Mouse (Mus musculus) hindbrain, embryonic 16.5 days (tissue): ENCODE measurements at regions not wholly inside any gene's neighbourhood (a gene's known extent, or its start where the extent isn't known, plus 50 kb on each side); places are given as distances from the start of the nearest gene placed in this dataset.

Experiments used
- ATAC-seq: fragments of 200-750 bp; cut with Nextera tagmentation; 2 replicates; pipeline ENCODE4 v1.8.0; 2017; ENCODE audit warnings: moderate TSS enrichment, moderate library complexity
- H3K27ac ChIP-seq: fragments of 300-500 bp; sonication (generic); 2 replicates; pipeline ENCODE4 v1.5.1; 2014; ENCODE audit warnings: low read depth, mild to moderate bottlenecking, control low read depth, low read length, moderate library complexity
- H3K27me3 ChIP-seq: fragments of 300-500 bp; sonication (generic); replicated peaks from 2 replicates; pipeline ENCODE4 v1.6.1; 2014; ENCODE audit warnings: low read length; ENCODE audit not compliant: control insufficient read depth, insufficient read depth
- H3K36me3 ChIP-seq: fragments of 300-500 bp; sonication (generic); 2 replicates; pipeline ENCODE4 v1.6.1; 2014; ENCODE audit warnings: mild to moderate bottlenecking, low read length, moderate library complexity, mixed read lengths; ENCODE audit not compliant: control insufficient read depth, insufficient read depth
- H3K4me1 ChIP-seq: fragments of 300-500 bp; sonication (generic); 2 replicates; pipeline ENCODE4 v1.6.1; 2014; ENCODE audit warnings: low read depth, low read length; ENCODE audit not compliant: control insufficient read depth, insufficient read depth
- H3K4me2 ChIP-seq: fragments of 300-500 bp; sonication (generic); 2 replicates; pipeline ENCODE4 v1.6.1; 2014; ENCODE audit warnings: mild to moderate bottlenecking, low read length, control low read depth, moderate library complexity
- H3K4me3 ChIP-seq: fragments of 300-500 bp; sonication (generic); 2 replicates; pipeline ENCODE4 v1.5.1; 2014; ENCODE audit warnings: mild to moderate bottlenecking, low read length, control low read depth, moderate library complexity
- H3K9ac ChIP-seq: fragments of 300-500 bp; sonication (generic); 2 replicates; pipeline ENCODE4 v1.6.1; 2014; ENCODE audit warnings: low read depth, mild to moderate bottlenecking, control low read depth, low read length, moderate library complexity
- H3K9me3 ChIP-seq: fragments of 300-500 bp; sonication (generic); 2 replicates; pipeline ENCODE4 v1.6.1; 2014; ENCODE audit warnings: mild to moderate bottlenecking, low read length, moderate library complexity; ENCODE audit not compliant: control insufficient read depth
- WGBS: fragments of 180-500 bp; shearing (Covaris S2); extraction: QIAGEN DNeasy Blood & Tissue Kit; methylation state at CpG from one replicate; pipeline ENCODE4 v1.1.7; 2014; 5-methylcytosine and 5-hydroxymethylcytosine counted together

DNA sequence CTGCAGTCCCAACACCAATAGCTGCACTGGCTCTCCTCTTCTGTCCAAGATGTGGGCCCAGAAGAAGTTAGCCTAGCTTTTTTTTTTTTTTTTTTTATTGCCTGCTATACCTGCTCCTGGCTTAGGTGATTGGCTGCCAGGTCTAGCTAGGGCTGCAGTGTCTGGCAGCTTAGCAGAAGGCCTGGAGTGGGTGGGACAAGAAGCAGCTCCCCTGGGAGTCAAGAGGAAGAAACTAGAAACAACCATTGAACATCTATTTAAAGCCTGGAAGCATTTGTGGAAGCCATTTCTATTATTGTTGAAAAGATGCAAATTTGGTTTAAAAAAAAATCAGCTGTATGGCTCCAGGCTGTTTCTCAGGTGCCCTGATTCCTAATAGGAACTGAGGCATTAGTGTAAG is 411.2 kb upstream of the Mgmt start:
- Histone ChIP-seq H3K9ac (no peak overlapping the region), H3K36me3 (no peaks in the 10 kb centered on the region), H3K4me3 (no peak overlapping the region), H3K27me3 (no peaks in the 10 kb centered on the region), H3K4me2 (no peak overlapping the region), H3K9me3 (no peaks in the 10 kb centered on the region), H3K27ac (no peak overlapping the region), H3K4me1 (no peaks in the 10 kb centered on the region; the same call in 1 of the 2 replicates)
- no peak for ATAC-seq

DNA sequence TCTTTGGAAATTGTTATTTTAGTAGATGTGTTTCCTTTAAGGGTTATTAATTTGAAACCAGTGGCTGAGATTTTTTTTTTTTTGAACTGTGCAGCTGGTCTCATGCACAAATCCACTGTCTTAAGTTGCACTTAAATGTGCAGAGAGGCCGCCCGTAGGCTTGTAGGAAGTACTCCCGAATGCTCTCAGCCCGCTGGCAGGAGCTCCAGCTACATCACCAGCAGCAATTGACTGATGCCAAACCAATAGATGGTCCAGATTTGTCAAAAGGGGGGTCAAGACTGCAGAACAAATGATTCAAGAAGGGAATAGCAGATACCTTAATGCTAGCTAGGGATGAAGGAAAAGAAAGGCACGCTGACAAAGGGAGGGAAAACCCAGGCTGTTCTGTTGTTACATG is 406.9 kb upstream of the Mgmt start:
- ATAC-seq = no peak
- Histone ChIP-seq H3K9me3 (no peaks in the 10 kb centered on the region), H3K27me3 (no peaks in the 10 kb centered on the region), H3K4me3 (no peak overlapping the region), H3K4me1 (peaks cover 20% of the 10 kb centered on the region), H3K27ac (peak overlapping the region; percentile 23; the same call in 1 of the 2 replicates), H3K36me3 (no peaks in the 10 kb centered on the region), H3K9ac (no peak overlapping the region; the same call in 1 of the 2 replicates), H3K4me2 (no peak overlapping the region)
- 58% methylated on average over 5 of the region's 5 CpGs for WGBS

DNA sequence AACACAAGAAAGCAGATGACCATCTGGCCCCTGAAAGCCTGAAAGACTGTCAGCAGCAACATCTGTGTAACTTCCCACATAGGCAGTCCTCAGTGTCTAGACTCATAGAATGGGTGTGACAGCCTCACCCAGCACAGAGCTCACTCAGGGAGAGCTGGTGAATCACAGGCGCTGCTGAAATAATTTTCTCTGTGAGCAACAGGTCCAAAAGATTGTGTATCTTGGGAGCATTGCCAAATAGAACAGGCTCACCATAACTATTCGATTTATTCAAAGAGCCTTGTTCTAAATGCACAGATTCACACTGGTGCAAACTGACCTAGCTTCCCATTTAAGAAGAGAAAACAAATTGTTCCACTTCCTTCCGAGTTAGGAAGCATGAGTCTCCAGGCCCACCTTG is 399.6 kb upstream of the Mgmt start:
- Histone ChIP-seq H3K4me1 (peaks cover 29% of the 10 kb centered on the region), H3K4me3 (no peak overlapping the region), H3K9ac (no peak overlapping the region), H3K27ac (no peak overlapping the region), H3K4me2 (no peak overlapping the region), H3K27me3 (no peaks in the 10 kb centered on the region), H3K9me3 (no peaks in the 10 kb centered on the region), H3K36me3 (no peaks in the 10 kb centered on the region)
- 51% methylated on average over 3 of the region's 3 CpGs for WGBS
- ATAC-seq = no peak

DNA sequence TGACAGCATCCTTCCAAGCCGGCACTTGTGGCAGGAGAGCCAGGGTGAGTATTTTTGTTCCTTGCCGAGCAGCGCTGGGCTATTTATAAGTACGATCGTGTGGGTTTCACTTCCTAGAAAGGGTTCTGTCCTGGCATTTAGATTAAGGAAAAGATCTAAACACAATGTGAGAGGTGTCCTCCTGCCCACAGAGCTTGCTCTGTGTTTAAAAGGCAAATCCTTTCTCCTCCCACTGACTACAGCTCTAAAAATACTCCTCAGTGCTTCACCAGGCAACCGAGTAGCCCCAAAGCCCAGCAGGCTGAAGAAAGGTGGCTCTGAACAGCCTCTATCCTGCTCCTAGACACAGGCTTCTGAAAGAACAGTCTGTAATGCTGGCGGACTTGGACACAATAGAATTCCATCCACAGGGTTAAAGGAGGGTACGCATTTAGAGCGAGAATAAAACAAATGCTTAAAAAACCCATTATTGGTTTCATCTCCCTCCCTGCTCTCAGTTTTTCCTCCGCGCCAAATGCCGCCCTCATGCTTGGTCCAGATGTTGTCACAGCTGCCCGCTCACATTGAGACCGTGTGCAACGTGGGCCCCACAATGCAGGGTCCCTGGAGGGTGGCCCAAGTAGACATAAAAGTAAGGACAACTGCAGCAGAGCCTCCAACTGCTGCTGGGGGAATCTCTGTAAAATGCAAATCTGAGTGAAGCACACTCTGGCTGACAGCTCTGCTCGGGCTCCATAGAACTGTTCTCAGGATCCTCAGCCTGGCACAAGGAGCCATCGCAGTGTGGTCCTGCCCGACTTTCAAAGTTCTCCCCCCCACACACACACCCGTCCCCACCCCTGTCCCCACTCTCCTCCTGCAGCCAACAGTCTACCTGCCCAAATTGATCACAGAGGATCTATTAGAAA is 397.8 kb upstream of the Mgmt start:
- H3K27ac ChIP-seq = peak overlapping the region; percentile 16
- peak overlapping the region; percentile 33 for H3K4me2 ChIP-seq
- H3K4me1 ChIP-seq = peaks cover 22% of the 10 kb centered on the region
- no peaks in the 10 kb centered on the region for H3K9me3 ChIP-seq
- ATAC-seq = no peak
- WGBS = 19% methylated on average over 19 of the region's 19 CpGs
- H3K9ac ChIP-seq = peak overlapping the region; percentile 28; the same call in 1 of the 2 replicates
- H3K27me3 ChIP-seq = no peaks in the 10 kb centered on the region
- H3K36me3 ChIP-seq = no peaks in the 10 kb centered on the region
- no peak overlapping the region for H3K4me3 ChIP-seq

DNA sequence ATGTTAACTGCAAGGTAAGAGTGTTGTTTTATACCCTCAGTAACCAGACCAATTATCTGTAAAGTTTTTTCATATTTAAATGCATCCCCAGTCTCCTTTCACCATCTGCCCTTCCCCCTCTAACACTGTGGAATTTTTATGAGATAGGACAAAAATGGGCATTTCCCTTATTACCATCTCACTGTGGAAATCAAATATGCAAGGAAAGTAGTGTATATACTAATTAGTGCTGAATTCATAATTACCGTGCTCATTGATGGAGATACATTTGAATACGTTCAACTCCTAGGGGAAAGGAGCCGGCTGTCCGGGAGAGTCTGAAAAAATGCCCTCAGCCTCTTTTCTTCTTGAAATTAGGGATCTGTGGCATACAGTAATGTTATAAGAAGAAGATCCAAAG is 394.4 kb upstream of the Mgmt start:
- Histone ChIP-seq H3K27ac (no peak overlapping the region), H3K27me3 (no peaks in the 10 kb centered on the region), H3K9me3 (no peaks in the 10 kb centered on the region), H3K36me3 (no peaks in the 10 kb centered on the region), H3K4me2 (no peak overlapping the region), H3K9ac (no peak overlapping the region), H3K4me1 (peaks cover 28% of the 10 kb centered on the region), H3K4me3 (no peak overlapping the region)
- no peak for ATAC-seq
- WGBS = 33% methylated on average over 4 of the region's 4 CpGs

DNA sequence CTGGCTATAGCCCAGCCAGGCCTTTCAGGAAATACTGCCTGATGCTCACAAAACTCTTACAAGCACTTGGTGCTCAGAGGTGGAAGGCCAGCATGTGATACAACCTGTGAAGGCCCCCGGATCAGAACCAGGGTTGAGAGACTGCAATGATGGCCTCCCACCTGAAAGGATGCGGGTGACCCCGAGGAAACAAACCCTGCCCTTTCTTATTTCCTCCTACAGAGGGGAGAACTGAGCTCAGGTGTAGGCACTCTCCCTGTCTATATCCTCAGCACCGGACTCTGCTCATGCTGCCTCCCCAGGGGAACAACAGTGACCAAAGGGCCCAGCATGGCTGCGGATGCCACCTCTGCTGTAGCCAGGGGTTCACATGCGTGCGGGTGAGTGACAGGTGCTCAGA is 393.3 kb upstream of the Mgmt start:
- Histone ChIP-seq H3K4me2 (no peak overlapping the region), H3K36me3 (no peaks in the 10 kb centered on the region), H3K9me3 (no peaks in the 10 kb centered on the region), H3K27me3 (no peaks in the 10 kb centered on the region), H3K4me1 (peaks cover 26% of the 10 kb centered on the region), H3K27ac (peak overlapping the region; percentile 52), H3K9ac (no peak overlapping the region), H3K4me3 (no peak overlapping the region)
- ATAC-seq = no peak
- 75% methylated on average over 7 of the region's 7 CpGs for WGBS

DNA sequence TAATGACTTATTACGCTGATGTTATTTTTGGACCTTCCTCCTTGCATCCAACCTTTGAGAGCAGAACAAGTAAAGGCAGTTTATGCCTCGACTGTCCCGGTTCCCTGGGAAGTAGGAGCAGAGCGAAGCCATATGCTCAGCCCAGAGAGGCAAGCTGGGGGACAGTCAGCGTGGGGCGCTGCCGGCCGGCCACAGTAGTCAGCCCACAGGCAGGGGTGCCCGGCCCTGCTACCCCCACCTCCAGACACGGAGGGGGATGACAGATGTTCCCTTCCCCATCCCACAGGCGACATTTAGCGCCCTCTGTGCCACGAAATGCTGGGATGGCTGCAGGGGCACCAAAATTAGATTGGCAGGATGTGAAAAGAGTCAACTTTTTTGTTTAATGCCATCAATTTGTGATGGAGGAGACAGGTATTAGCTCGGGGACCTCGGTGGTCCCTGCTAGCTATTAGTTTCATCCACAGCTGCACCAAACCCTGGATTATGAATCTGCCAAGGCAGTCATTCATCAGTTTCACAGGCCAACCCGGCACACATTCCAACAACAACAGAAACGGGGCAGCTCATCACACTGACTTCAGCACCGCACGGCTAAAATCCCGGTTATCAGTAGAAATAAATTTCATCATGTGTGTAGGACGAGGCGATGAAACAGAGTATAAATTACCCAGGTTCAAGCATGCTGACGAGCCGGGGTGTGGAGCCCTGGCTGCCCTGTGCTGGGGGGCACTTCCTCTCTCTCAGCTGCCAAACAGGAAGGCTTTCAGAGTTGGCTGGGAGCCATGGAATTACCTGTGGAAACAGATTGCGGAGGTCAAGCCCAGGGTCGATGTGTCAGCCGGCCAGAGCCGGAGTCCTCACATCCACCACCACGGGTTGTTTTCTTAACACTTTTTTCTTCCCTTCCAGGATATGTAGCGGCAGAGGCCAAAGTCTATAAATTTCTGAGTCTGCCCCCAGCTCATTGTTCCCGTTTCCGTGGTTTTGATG is 392.3 kb upstream of the Mgmt start:
- no peak overlapping the region for H3K9ac ChIP-seq
- peak overlapping the region; percentile 61 for H3K27ac ChIP-seq
- H3K27me3 ChIP-seq = no peaks in the 10 kb centered on the region
- H3K9me3 ChIP-seq = no peaks in the 10 kb centered on the region
- peak overlapping the region; percentile 10; the same call in 1 of the 2 replicates for H3K4me2 ChIP-seq
- no peak overlapping the region for H3K4me3 ChIP-seq
- H3K4me1 ChIP-seq = peaks cover 19% of the 10 kb centered on the region
- no peaks in the 10 kb centered on the region for H3K36me3 ChIP-seq
- ATAC-seq = 0 out of 2 replicates have a peak, but pooled peaks have one; percentile 41
- 43% methylated on average over 32 of the region's 32 CpGs for WGBS

DNA sequence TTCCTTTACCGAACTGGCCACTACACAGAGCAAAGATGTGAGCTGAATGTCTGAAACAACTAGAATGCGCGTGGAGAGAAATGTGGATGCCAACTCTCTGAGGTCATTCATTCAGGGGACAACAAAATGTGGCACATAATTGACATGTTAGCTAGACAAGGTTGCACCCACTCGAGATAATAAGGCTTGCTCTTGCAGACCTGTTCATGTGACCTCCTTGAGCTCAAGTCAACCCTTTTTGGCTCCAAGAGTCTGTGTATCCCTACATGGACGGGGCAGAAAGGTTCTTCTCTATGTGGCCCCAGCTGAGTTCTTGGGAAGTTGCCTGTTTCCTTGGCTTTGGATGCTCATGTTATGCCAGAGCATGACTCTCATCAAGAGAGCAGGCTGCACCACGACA is 383.0 kb upstream of the Mgmt start:
- 79% methylated on average over 6 of the region's 6 CpGs for WGBS
- no peaks in the 10 kb centered on the region for H3K9me3 ChIP-seq

DNA sequence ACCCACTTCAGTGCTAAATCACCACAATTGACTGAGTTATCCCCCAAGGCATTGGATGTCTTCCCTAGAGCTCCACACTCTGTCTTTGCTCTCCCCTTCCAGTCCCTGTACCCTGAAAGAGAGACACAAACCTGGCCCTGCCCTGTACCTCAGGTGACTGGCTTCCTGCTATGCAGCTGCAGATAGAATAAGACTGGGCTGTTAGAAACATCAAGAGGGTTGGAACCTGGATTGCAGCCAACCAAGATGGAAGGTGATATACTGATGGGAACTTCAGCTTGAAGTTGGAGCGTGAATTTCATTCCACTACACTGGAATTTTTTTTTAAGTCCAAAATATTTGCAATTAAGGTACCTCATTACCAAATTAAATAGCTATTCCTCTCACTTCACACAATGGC is 379.0 kb upstream of the Mgmt start:
- Histone ChIP-seq H3K4me3 (no peak overlapping the region), H3K36me3 (no peaks in the 10 kb centered on the region)
- 67% methylated on average over 1 of the region's 1 CpGs for WGBS

More for the DNA sequence above, 383.0 kb upstream of the Mgmt start:
- no peak overlapping the region for H3K9ac ChIP-seq
- H3K4me3 ChIP-seq = no peak overlapping the region
- H3K4me2 ChIP-seq = no peak overlapping the region
- H3K4me1 ChIP-seq = no peaks in the 10 kb centered on the region
- H3K36me3 ChIP-seq = no peaks in the 10 kb centered on the region
- no peak for ATAC-seq
- H3K27ac ChIP-seq = no peak overlapping the region
- H3K27me3 ChIP-seq = no peaks in the 10 kb centered on the region

More for the DNA sequence above, 379.0 kb upstream of the Mgmt start:
- H3K27me3 ChIP-seq = no peaks in the 10 kb centered on the region
- no peak overlapping the region for H3K27ac ChIP-seq
- no peaks in the 10 kb centered on the region; the same call in 1 of the 2 replicates for H3K4me1 ChIP-seq
- no peak overlapping the region for H3K9ac ChIP-seq
- H3K9me3 ChIP-seq = no peaks in the 10 kb centered on the region
- no peak overlapping the region for H3K4me2 ChIP-seq
- no peak for ATAC-seq
